Mouse (Mus musculus): ENCODE data around the gene Akap1.

Akap1 gene

GRCm38 (mm10) chr11:88873667-88874030, 9.3 kb upstream of the Akap1 start:
- peak; percentile 16 for DNase-seq

- DNase-seq, result no peak
Observed at GRCm38 (mm10) chr11:88873027-88873666, 8.8 kb upstream of the Akap1 start.

GRCm38 (mm10) chr11:88869443-88869842, 5.1 kb upstream of the Akap1 start:
- DNase-seq, result no peak

GRCm38 (mm10) chr11:88863904-88864457, 405 bp downstream of the Akap1 start:
- DNase-seq, result peak; percentile 65

- no peak for DNase-seq
Observed at GRCm38 (mm10) chr11:88863071-88863903, 1.1 kb downstream of the Akap1 start.

- no peak for DNase-seq
Observed at GRCm38 (mm10) chr11:88862355-88862754, 2.0 kb downstream of the Akap1 start.

GRCm38 (mm10) chr11:88861060-88861459, 3.3 kb downstream of the Akap1 start:
- no peak for DNase-seq

- DNase-seq, result peak; percentile 56
Observed at GRCm38 (mm10) chr11:88860641-88861040, 3.7 kb downstream of the Akap1 start.

GRCm38 (mm10) chr11:88857311-88858005, 6.9 kb downstream of the Akap1 start:
- DNase-seq, result no peak

GRCm38 (mm10) chr11:88856383-88856782, 8.0 kb downstream of the Akap1 start:
- no peak for DNase-seq

- no peak for DNase-seq
Observed at GRCm38 (mm10) chr11:88855795-88856194, 8.6 kb downstream of the Akap1 start.

GRCm38 (mm10) chr11:88853588-88853987, 10.8 kb downstream of the Akap1 start:
- no peak for DNase-seq

- no peak for DNase-seq
Observed at GRCm38 (mm10) chr11:88852806-88853205, 11.6 kb downstream of the Akap1 start.

- peak; percentile 79 for DNase-seq
Observed at GRCm38 (mm10) chr11:88851049-88851825, 13.1 kb downstream of the Akap1 start.

- DNase-seq, result no peak
Observed at GRCm38 (mm10) chr11:88849732-88850131, 14.7 kb downstream of the Akap1 start.

- peak; percentile 68 for DNase-seq
Observed at GRCm38 (mm10) chr11:88849284-88849683, 15.1 kb downstream of the Akap1 start.

- DNase-seq, result peak; percentile 71
Observed at GRCm38 (mm10) chr11:88848590-88848989, 15.8 kb downstream of the Akap1 start.

- no peak for DNase-seq
Observed at GRCm38 (mm10) chr11:88847281-88848006, 16.9 kb downstream of the Akap1 start.

- DNase-seq, result no peak
Observed at GRCm38 (mm10) chr11:88844384-88844783, 20.0 kb downstream of the Akap1 start.

- DNase-seq, result no peak
Observed at GRCm38 (mm10) chr11:88843305-88843704, 21.1 kb downstream of the Akap1 start.

GRCm38 (mm10) chr11:88842315-88842975, 21.9 kb downstream of the Akap1 start:
- no peak for DNase-seq
